Mouse (Mus musculus): Measurements from ENCODE around the gene Ercc6. TPM values are rescaled to one million over a fixed set of nuclear protein-coding genes. Genes with fewer than 3 reads are reported as not detected.
A peak's percentile ranks its signal among the peaks of the same experiment; 100 is the strongest.

Ercc6 gene
- polyA plus RNA-seq, 1 experiment = 13.8 TPM

DNA sequence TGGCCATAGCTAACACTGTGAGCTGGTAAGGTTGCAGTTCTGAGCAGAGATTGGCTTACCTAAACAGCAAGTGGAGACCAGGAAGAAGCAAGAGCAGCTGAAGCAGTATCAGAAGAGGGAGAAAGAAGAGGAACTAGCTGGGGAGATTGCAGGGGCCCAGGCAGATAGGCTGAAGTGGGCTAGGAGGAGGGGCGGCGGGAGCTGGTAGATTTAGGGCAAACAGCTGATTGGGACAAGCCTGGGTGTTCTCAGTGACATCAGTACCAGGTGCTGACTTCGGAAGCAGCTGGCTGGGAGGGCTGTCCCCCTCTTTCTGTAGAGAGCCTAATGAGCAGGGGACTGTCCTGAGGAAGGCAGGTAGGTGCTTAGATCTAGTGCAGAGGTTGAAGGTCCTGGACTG, 48.1 kb downstream of the Ercc6 start:
- no peak for DNase-seq (ENCODE audit: extremely low spot score in 1 of 2, low spot score in 1 of 2)

DNA sequence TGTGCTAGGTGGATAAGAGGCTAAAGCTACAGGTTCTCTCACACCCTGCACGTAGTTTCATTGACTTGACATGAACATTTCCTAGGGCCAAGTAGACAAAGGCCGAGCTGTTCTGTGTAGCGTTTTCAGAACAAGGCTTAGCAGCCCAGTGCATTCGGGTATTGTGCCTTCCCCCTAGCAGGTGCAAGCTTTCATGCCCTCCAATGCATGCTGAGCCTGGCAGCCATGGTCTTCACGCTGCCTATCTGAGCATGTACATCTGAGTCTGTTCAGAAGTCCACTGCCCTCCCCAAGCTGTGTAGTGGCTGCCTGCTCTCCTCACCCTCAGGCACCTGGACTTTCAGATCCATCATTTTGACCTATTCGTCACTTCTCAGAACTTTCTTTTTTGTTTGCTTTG, 50.3 kb downstream of the Ercc6 start:
- DNase-seq (ENCODE audit: extremely low spot score in 1 of 2, low spot score in 1 of 2) = no peak

DNA sequence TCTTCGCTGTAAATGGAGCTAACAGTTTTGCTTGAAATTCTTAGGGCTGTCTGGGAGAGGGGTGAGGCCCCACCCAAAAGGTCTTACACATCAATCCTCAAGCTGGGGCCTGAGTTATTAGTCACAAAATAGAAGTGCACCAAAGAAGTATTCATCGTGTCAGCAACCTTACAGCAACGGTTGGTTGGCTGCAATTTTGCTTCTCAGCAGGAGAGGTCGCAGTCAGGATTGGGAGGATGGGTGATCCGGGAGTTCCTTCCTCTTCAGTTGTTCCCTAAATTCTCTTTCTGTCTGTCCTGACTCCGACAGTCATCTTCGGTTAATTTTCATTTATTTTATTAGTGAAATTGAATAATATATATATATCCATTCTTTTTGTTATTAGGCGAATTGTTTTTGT, 59.2 kb downstream of the Ercc6 start:
- peak in 1 of 2 experiments; percentile 13 for DNase-seq (ENCODE audit: extremely low spot score in 1 of 2, low spot score in 1 of 2)

DNA sequence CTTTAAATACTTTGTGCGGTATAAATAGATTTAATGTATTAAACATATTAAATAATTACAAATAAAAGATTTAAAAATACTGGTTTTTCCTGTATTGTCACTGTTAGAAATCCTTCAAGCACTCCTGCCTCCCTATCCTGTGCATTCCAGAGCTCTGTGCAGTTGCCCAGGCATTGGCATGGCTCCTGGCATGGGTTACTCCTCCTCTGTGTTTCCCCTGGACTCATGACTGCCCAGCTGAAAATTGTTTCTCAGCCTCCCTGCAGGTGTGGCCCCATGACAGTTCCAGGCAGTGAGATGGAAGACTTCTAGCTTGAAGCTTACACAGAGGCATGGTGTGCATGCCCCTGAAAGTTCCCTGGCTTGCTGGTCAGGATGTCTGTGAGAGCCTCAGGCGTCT, 65.1 kb downstream of the Ercc6 start:
- DNase-seq (ENCODE audit: extremely low spot score in 1 of 2, low spot score in 1 of 2) = no peak

DNA sequence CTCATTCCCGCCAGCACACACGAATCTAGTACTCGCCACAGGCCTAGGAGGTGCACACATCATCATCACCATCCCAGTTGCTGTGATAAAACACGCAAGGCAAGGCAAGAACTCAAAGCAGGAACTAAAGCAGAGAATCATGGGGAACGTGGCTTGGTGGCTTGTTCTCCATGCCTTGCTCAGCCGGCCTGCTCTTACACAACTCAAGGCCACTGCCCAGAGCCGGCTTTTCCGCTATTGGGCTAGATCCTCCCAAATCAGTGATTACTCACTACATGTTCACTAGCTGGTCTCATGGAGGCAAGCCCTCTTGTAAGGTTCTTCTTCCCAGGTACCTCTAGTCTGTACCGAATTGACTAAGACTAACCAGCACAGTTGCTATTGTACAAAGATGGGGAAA, 70.4 kb downstream of the Ercc6 start:
- DNase-seq (ENCODE audit: extremely low spot score in 1 of 2, low spot score in 1 of 2) = no peak

DNA sequence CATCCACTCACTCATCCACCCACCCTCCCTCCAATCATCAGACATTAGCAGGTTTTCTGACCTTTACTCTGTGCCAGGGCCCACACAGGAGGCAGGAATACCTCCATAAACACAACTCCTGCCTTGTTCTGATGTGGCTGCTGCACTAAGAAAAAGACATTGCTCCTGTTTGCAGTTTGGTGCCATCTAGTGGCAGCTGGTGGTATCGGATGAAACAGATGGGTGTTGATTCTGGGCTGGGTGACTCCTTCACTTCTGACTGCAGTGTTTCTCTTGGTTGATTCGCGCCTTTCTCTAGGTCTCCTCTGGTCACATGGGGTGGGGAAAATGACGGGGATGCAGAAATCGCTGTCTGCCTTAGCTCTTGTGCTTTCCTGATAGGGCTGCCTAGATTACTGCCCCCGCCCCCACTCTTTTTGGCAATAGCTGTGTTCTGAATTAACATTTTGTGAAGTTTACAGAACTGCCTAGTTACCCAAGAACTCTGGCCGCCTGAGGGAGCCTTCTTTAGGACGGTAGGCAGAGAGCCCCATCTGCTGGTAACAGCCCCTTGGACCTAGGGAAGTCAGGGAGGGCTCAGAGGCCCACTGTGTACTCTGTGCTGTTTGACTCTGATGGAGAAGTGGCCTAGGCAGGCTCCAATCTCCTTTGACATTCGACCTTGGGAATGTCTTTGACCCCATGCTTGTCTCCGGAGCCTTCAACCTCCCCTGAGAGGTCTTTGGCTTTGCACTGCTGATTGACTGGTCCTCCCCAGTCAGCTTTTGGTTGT, 73.9 kb downstream of the Ercc6 start:
- DNase-seq (ENCODE audit: extremely low spot score in 1 of 2, low spot score in 1 of 2) = peak; percentile 41 to 86

DNA sequence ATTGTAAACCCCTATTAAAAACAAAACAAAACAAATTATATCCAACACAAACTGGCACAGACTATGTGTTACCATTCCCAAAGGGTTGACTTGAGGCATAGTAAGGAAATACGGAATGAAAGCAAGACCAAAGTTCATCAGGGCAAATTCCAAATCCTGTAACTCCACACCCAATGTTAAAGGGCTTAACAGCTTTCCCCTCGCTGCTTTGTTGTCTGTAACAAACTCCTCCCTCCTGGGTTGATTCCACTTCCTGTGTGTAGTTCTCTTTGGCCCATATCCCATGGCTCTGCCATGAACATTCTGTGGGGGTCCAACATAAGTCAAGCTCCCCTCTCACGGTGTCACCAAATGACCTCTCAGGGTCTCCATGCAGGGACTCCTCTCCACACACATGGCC, 77.1 kb downstream of the Ercc6 start:
- DNase-seq (ENCODE audit: extremely low spot score in 1 of 2, low spot score in 1 of 2) = no peak

DNA sequence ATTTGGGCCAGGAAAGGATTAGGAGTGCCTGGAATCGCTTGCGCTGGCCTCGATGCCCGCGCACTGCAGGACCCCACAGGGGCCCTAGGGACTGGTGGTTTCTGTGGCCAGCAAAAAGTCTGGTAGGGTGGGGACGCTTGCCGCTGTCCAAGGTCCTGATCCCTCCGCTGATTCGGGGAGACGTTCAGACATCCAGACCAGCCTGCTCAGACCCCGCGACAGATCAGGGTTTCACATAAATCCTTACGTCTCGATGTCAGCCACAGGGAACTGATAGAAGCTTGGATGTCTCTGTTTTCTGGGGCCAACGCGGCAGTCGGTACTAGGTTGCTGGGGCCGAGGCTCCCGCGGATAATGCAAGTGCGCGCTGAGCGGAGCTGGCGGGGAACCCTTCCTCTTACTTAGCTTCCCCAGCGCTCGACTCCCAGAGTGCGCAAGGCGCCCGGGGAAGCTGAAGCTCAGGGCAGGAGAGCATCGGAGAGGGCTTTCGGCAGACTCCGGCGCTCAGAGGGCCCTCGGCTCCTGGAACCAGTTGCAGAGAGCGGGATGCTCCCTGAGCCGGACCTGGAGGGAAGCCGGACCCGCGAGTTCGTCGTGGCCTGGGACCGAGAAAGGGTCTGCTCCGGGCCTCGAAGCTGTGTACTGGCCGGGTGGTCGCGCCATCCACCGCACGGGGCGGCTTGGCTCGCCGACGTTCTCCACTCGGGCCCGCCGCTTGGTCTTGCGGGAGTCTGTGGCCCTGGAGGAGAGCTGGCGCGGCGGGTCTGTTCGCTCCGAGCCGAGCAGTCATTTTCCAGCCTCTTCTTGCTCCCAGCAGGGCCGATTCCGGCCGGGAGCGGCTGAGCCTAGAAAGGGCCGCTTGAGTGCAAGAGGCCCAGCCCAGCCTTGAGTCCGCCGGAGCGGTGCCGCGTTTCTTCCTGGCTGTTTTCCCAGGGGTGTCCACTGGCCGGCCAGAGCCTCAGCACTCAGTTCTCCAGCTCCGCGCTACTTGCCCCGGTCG, 84.2 kb downstream of the Ercc6 start:
- DNase-seq (ENCODE audit: extremely low spot score in 1 of 2, low spot score in 1 of 2) = peak in 1 of 2 experiments; percentile 33

DNA sequence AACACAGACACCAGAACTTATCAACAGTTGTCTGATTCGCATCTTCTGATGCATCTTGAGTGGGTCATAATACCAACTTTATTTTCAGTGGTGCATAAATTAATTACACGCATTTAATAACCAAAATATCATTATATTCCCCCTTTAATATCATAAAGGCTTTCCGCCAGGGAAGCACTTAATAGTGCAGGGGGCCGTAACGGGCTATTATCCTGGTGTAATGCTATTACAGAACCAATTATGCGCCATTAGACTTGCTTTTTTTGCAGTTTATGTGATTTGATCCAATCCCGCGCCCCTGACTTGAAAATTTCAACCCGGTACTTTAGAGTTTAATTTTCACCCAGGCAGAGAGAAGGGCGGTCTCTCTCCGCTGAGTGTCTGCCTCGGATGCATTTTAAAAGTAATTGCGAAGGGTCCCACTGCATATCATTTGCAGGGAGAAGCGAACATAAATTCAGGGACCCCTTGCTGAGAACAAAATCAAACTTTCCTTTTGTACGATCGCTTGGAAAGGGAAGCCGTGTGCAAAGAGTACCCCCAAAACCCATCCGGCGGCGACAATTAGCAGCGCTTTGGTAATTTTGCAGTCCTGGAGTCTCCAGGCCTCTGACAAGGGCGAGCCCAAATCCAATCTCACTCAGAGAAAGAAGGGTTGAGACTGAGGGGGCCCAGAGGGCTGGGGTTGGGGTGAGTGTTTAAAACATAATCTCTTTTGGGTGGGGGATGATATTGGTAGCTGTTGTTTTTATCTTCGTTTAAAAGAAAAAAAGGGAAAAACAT, 85.3 kb downstream of the Ercc6 start:
- no peak for DNase-seq (ENCODE audit: extremely low spot score in 1 of 2, low spot score in 1 of 2)

DNA sequence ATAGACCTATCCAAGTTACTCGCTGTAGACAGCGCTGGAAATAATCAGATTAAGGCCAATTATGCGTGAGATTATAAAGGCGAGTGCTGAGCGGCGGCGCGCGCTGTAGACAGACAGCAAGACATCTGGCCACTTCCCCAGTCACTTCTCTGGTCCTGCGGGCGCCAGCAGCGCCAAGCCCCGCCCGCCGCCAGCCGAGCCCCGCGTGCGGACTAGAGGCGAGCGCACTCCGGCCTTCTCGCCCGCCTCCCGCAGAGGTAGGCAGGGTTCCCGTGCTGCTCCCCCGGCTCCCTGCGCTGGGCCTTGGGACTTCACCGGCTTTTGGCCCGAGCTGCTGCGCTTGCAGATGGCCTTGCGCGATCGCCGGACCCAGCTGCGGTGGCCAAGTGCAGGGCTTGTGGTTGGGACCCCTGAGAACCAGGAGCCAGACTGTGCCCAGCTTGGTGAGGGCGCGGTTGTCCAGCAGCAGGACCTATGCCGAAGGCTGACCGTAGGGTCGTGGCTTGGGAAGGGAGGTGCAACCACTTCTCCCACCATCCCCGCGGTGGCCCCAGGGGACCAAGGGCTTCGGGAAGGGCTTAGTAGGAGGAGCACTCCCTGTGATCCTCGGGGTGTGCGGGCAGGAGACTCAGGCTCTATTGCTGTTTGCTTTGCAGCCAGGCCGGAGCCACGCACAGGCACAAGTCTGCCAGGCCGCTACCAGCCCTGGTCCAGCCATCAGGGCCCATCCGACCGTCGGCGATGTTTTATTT, 86.1 kb downstream of the Ercc6 start, which contains the start of gene Prrxl1:
Gene Prrxl1, plus strand, starts transcription at position 118 of the 752 bp plus-strand sequence.
- no peak for DNase-seq (ENCODE audit: extremely low spot score in 1 of 2, low spot score in 1 of 2)

DNA sequence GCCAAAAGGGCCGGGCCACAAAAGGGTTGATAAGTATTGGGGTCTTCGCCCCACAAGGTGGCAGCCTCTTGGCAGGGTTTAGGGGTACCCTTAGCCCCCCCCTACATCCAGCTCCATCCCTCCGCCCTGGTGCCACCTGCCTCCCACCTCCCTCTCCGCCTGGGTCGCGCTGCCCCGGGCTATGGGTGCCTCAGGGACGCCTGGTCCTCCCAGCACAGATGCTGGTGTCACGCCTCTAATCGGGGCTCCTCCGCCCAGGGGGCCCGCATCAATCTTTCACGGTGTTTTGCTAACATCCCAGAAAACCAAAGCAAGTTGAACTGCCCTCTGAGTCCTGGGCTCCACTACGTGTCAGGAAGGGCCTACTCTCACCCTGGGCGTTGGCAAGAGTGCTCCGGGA, 86.8 kb downstream of the Ercc6 start:
- no peak for DNase-seq (ENCODE audit: extremely low spot score in 1 of 2, low spot score in 1 of 2)

DNA sequence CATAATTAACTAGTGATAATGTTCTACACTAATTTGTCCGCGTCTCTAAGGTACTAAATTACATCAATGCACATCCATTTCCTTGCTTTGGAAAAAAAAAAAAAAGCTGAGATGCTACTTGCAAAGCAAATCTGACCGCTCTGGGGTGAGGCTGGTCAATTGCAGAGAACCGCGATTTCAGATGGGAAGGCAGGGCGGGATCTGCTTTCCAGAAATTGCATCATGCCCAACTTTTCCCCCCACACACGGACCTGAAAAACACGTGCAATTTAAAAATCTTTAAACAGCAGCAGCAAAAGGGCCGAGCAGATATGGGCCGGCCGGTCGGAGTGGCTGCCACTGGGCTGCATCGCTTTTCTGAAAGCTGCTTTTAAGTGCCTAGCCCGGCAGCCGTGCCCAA, 92.2 kb downstream of the Ercc6 start:
- no peak for DNase-seq (ENCODE audit: extremely low spot score in 1 of 2, low spot score in 1 of 2)

DNA sequence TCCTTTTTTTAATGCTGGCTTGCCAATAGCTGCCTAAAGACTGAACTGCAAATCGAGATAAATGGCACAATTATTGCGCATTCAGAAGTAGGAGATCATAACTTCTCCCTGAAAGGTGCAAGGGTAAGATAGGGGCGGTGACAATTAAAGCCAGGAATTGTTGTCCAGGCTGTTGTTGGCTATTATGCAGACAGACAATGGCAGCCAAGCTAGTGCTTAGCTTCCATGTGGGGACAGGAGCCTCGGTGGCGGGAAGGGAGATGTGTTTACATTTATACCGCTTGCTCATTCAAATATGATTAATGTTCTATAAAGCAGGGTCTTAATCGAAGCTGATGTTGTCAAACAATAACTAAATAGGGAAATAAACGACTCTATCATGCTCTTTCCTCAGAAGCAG, 93.0 kb downstream of the Ercc6 start:
- DNase-seq (ENCODE audit: extremely low spot score in 1 of 2, low spot score in 1 of 2) = no peak

DNA sequence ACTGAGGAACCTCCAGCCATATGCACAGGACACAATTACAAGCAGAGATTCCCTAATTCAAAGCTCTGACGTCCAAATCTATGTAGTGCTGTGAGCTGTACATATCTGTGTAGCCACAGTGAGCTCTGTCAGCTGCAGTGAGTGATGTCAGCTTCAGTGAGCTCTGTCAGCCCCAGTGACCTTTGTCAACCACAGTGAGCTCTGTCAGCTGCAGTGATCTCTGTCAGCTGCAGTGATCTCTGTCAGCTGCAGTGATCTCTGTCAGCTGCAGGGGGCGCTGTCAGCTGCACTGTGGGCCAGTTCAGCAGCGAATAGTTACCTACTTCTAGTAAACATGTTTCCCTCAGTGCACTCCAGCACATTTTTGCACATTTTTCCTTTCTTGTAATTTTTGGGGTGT, 96.1 kb downstream of the Ercc6 start:
- peak in 1 of 2 experiments; percentile 71 for DNase-seq (ENCODE audit: extremely low spot score in 1 of 2, low spot score in 1 of 2)

DNA sequence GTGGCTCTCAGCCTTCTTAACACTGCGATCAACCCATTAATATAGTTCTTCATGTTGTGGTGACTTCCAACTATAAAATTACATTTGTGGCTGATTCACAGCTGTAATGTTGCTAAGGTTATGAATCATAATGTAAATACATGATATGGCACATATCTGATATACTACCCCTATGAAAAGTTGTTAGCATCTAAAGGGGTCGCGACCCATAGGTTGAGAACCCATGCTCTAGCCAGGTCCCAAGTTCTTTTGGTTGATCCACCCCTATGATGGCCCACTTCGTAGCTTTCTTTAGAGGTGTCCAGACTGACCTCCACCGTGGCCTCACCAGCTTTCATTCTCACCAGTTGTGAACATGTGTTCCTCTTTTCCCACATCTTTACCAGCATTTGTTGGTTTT, 103.9 kb downstream of the Ercc6 start:
- DNase-seq (ENCODE audit: extremely low spot score in 1 of 2, low spot score in 1 of 2) = no peak

DNA sequence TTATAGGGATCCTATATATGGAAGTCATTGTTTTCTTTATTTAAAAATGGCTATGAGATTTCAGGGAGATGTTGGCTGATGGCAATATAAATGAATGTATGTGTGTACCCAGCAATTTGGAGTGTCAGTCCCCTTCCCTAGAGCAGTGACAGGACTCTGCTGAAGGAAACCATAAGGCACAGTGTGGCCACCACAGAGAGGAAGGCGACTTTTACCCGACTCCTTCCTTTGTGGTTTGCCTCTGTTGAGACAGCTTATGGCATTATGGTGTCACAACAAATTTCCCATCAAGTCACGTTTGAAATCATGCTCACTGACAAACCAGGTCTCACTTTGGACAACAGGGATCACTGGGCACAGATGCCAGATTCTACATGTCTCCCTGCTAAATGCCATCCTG, 110.9 kb downstream of the Ercc6 start:
- DNase-seq (ENCODE audit: extremely low spot score in 1 of 2, low spot score in 1 of 2) = no peak

DNA sequence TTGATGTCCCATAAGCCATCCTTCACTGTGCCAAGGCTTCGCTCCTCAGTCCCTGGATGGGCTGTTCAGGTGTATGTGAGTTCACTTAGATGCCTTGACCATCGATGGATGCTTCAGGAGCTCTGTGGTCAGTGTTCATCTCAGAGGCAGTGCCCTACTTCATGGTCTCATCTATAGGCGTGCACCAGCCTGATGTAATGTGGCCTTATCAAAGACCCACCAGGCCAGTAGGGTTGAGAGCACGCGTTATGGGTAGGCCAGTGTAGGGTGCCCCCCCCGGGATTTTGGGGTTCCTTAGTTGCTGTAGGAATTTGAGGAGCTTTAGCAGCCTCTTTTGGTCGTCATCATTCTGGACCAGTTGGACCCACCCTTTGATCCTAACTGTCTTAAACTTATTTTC, 111.5 kb downstream of the Ercc6 start:
- no peak for DNase-seq (ENCODE audit: extremely low spot score in 1 of 2, low spot score in 1 of 2)

DNA sequence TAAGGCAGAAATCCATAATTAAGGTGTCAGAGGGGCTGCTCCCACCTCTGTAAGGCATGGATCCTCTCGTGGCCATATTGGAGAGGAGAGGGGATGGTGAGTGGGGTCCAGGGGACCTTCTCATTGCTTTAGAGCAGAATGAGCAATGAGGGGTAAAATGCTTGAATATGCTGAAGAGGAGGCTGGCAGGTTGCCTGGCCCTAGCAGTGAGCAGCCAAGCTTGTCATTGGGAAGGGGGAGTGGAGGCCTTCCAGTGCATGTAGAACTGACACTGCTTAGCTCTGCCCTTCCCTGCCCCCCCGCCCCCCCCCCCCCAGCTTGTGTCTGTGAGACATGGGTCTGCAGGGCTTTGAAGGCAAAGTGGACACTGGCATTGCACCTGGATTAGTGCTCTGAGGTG, 114.0 kb downstream of the Ercc6 start:
- DNase-seq (ENCODE audit: extremely low spot score in 1 of 2, low spot score in 1 of 2) = no peak

DNA sequence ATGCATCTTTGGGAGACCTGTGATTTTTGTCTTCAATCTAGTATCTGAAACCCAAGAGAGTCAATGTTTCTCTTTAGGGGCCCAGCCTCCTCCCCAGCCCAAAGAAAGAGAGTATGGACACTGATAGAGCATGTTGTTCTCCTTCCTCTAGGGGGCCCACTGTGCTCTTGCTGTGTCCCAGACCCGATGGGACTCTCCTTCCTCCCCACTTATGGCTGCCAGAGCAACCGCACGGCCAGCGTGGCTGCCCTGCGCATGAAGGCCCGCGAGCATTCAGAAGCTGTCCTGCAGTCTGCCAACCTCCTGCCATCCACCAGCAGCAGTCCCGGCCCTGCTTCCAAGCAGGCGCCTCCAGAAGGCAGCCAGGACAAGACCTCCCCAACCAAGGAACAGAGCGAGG, 115.3 kb downstream of the Ercc6 start:
- no peak for DNase-seq (ENCODE audit: extremely low spot score in 1 of 2, low spot score in 1 of 2)
